Mouse (Mus musculus): Measurements from ENCODE around the gene Kif1a.

DNA sequence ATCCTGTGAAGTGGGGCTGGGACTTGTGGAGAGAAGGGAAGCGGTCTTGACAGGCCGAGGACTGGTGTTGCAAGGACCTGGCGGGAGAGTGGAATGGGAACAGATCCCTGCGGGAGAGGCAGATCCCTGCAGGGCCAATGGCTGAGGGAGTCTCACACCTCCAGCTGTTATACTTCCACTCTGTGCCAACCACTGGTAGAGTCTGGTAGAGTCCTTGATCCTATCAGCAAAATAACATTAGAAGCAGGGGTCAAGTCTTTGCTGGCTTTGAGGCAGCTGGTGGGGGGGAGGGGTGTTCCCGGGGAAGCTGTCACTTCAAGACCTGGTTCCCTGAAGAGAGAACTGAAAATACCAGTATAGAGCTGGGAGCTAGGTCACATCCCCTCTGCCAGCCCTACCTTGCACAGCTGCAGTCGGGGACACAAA lies 125.6 kb downstream of the Kif1a start:
- no peak for TF ChIP-seq CTCF (IDR thresholded peaks at IDR 0.05)
- TF ChIP-seq EP300 (IDR thresholded peaks at IDR 0.05): no peak; the same call in 1 of the 2 replicates

Data from lung, postnatal 0 days (tissue).